Mouse (Mus musculus): ENCODE data around the gene Grtp1.

Grtp1 gene

DNA sequence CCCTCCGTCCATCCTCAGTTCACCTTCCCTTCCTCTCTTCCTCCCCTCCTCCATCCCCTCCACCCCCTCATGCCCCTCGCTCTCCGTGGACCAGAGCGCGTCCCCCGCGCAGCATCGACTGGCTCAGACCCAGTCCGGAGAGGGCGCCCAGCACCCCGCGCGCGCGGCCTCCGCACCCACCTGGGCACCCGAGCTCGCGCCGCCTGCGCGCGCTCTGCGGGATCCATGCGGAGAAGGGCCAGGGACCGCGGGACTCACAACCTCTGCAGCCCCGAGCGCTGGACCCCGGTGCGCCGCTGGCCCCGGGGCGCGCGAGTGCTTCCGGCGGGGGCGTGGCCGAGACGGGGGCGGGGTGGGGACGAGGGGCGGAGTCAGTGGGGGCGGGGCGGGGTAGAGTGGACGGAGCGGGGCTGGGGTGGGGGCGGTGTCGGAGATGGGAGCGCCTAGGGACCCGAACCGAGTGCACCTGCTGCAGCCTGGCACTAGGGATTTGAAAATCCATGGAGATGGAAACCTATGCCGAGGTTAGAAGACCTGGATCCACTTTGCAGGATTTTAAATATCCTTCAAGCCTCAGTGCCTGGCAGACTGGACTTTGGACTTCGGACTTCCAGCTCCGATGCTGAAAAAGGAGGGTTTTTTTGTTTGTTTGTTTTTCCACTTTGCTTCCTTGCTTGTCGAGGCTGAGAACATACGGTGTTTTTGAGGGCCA is at the start of gene Grtp1:
Gene Grtp1 (minus strand): TSS at position 320 of the 712 bp plus-strand sequence.
- no peak for ATAC-seq (ENCODE audit: insufficient number of reproducible peaks, low FRiP score, low TSS enrichment)

DNA sequence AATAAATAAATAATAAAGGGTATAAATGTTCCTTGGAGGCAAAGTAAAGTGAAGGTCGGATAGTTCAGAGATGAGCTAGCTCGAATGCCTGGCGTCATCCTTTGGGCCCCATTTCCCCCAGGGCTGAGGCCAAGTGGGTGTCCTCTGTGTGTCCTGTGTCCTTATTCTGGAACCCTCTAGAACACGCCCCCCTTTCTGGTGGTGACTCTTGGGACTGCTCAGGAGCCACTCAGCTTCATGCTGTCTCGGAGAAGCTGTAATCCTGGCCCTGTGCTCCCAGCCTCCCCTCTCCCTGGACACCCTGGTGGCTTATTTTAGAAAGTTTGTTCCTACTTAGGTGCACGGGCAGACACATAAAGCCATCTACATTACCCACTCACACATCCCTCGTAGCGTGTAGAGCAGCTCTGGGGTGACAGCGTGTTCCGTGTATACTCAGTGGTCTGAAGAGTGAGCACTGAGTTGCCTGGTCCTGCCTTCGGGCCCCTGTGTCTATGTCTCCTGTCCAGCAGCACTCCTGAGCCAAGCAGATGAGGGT is 44.0 kb upstream of the Grtp1 start:
- ATAC-seq (ENCODE audit: insufficient number of reproducible peaks, low FRiP score, low TSS enrichment), result no peak

DNA sequence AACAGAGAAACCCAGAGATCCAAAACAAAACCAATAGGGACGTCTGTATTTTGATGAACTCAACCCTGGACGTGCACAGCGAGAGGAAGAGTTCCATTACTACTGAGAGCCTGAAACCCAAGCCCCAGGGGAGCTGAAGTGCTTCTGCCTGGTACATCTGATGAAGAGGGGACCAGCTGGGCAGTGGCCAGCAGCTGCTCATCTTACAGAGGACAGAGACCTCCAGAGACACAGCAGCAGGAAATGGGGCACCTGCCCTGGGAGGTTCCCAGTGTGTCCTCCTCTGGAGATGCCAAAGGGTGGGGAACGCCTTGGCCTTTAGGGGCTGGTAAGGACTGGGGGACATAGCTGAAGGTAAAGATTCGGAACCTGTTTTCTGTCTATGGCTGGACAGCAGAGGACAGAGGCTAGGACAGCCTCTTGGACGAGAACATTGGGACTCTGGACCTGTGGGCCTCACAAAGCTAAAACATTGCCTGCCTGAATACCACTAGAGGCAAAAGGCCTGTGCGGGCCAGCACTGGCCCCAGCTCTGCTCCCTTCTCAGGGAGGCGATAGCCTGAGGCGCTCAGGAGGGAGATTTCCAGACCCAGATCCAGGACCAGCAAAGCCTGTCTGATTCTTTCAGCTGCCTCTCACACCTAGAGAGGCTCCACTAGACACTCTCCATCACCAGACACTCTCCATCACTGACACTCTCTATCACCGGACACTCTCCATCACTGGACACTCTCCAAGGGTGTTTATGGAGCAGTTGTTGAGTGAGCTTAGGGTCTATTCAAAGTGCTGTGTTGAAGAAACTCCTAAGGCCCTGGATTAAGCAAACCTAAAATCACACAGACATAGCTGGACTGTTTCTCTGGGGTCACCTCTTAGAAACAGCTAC is 42.8 kb upstream of the Grtp1 start:
- ATAC-seq (ENCODE audit: insufficient number of reproducible peaks, low FRiP score, low TSS enrichment), result no peak

DNA sequence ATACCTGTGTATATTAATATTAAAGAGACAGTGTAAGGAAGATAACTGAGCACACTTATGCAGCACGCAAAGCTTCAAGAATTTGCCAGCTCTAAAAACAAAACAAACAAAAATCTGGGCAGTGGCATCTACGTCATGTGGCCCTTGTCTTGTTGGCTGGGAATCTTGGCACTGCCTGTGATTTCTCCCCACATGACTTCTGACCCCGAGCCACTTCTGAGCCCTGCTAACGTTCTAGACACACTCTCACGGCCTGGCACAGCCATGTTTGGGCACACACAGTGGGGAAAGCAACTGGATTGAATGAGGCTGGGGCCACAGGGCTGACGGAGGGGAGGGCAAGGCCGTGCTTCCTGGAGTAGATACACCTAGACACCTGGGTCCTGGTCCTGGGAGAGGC is 40.3 kb upstream of the Grtp1 start:
- no peak for ATAC-seq (ENCODE audit: insufficient number of reproducible peaks, low FRiP score, low TSS enrichment)

DNA sequence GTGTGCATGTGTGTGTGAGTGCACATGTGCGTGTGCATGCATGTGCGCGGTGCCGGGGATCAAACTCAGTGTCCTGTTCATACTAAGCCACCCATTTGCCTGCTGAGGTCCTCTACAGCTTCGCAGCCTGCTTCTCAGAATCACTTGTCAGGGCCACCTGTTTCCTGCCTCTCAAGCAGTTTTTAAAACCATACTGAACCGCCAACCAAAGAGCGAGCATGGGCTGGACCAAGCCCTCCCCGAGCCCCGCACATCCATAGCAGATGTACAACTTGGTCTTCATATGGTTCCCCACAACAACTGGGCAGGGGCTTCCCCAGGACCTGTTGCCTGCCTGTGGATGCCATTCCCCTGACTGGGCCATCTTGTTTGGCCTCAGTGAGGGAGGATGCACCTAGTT is 39.6 kb upstream of the Grtp1 start:
- no peak for ATAC-seq (ENCODE audit: insufficient number of reproducible peaks, low FRiP score, low TSS enrichment)

DNA sequence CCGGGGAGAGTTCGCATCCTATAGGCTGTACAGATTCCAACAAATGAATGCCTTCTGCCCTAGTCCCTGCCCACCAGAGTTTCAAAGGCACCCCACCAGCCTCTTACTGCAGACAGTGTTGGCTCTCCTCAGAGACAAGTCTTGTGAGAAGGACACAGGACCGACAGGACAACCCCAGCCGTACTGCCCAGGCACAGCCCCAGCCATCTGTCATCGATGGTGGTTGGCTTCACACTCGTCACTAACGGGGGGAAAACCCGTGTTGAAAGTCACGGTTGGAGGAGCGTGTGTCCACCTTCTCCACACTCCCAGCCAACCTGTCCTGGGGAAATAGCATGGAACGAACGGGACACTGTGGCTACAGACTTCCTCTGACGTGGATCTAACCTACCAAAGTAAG is 34.4 kb upstream of the Grtp1 start:
- no peak for ATAC-seq (ENCODE audit: insufficient number of reproducible peaks, low FRiP score, low TSS enrichment)

DNA sequence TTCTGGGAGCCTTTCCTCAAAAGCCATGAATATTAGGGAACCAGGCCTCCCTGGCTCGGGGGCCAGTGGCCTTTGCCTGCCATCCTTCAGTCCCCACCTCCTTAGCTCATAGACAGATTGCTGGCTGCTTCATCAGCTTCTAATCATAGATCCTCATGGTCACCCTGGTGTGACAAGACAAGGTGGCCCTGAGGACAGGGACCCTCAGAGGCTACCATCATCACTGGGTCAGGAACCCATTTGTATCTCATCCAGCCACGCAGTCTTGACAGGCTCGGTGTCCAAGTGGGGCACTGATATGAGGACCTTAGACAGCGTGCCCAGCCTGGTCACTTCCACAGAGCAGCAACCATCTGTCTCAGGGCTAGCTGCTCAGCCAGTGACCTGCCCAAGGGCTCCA is 30.1 kb upstream of the Grtp1 start:
- no peak for ATAC-seq (ENCODE audit: insufficient number of reproducible peaks, low FRiP score, low TSS enrichment)

DNA sequence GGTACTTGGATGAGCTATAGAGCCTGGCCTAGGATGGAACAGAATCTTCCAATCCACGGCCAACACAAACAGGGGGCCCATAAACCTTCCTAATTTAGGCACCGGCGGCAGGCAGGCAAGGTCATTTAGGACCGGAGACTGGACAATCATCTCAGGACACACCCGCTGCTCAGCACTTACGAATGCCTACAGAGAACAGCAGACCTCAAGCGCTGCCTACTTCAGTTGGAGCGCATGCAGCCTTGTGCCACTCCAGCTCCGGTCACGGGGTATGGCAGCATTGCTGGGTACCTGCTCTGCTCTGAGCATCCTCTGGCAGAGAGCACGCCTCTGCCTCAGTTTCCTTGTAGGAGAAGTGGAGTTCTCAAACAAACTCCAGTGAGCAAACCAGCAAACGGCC is 29.4 kb upstream of the Grtp1 start:
- no peak for ATAC-seq (ENCODE audit: insufficient number of reproducible peaks, low FRiP score, low TSS enrichment)

DNA sequence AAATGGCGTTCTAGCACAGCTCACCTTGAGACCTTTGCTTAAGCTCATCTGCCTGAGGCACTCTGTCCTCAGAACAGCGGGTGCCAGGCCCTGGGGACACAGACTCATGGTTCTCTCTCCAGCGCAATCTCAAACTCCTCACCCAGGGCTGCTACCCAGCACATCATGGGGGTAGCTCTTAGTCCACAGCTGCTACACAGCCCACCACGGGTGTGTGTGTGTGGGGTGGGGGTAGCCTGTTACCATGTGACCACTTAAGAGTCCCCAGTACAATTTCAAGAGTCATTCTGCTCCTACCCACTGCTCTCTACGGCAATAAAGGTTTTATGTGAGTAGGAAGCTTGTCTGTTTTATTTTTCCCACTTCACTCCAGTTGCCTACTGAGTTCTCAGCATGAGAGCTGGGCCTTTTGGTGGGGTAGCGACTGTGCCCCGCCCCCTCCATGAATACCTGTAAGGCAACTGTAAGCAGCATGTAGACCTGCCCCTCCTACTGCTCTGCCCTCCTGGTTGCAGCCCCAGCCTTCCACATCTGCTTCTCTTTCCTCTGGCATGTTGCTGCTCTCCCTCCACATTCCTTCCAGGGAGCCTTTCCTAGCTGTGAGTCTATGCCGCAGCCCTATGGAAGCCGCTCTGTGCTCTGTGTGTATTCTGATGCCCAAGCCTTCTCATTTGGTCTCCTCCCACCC is 28.6 kb upstream of the Grtp1 start:
- ATAC-seq (ENCODE audit: insufficient number of reproducible peaks, low FRiP score, low TSS enrichment), result no peak

DNA sequence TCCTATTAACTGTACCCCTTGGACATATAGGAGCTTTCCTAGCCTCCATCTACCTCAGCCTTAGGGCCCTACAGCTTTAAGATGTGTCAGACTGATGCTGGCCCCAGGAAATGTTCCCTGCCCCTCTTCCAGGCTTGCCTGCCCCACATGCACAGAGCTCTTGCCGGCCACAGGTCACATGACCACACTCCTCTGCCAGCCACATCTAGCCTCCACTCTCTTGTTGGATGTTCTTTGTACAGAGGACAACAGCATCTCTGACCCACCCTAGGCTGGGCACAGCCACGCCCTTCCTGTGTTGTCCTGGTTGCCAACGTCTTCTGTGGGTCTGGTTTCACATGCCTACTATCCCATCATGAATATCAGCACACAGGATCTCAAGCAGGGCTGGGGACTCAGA is 26.8 kb upstream of the Grtp1 start:
- no peak for ATAC-seq (ENCODE audit: insufficient number of reproducible peaks, low FRiP score, low TSS enrichment)

DNA sequence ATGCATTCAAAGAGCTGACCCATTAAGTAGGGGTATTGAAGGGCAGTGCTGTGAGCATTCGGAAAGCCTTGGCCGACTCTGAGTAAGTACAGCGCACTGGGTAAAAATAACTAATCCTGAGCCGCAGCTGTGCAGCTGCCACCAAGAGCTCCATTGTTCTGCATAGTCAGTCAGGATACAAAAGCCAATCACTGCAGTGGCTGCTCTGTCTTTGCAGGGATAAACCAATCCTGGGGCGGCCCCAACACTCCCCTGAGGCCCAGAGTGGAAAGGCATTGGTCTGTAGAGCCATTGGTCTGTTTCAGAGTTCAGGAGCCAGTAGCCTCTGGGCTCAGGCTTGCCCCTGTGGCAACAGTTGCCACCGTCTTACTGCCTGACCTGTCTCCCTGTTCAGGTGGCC is 25.9 kb upstream of the Grtp1 start:
- no peak for ATAC-seq (ENCODE audit: insufficient number of reproducible peaks, low FRiP score, low TSS enrichment)

DNA sequence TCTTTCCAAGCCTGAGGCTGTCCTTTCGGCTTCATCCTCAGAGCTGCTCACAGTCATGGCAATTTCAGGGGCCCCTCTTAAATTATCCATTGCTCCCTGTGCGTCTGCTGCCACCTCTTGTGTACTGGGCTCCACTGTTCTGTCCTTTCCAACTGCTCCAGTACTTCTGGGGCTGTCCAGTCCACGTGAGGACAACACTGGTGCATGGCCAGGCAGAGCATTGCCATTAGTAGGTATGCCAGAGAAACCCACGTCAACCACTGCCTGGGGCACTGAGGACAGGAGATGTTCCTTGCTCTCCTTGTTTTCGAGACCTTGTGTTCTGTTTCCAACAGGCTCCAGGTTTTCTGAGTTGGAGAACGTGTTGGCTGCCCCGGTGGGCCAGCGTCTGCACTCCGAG is 24.0 kb upstream of the Grtp1 start:
- ATAC-seq (ENCODE audit: insufficient number of reproducible peaks, low FRiP score, low TSS enrichment), result no peak

DNA sequence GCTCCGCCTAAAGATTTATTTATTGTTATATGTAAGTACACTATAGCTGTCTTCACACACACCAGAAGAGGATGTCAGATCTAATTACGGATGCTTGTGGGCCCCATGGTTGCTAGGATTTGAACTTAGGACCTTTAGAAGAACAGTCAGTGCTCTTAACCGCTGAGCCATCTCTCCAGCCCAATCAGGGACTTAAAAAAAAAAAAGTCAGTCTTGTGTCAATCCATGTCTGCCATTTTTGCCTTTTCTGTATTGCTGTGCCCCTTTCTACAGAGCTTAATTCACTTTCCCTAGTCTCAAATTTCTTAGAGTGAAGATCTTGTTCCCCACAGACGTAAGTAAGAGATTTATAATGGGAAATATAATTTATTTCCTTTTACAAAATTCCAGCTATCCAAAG is 18.0 kb upstream of the Grtp1 start:
- ATAC-seq (ENCODE audit: insufficient number of reproducible peaks, low FRiP score, low TSS enrichment), result no peak

DNA sequence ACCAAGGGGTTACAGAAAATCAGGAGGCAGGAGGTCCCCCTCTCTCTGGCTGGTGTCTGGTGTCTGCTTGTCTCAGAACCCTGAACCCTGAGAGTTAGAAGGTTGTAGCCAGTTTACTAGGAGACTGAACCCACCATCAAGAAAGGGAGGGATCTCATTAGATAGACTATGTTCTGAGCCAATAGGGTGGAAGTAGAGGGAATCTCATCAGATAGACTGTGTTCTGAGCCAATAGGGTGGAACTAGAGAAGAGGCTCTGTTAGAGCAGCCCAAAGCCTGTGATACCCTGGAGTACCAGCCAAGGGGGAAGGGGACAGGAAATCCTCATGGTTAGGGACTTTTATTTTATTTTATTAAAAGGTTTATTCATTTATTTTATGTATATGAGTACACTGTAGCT is 17.6 kb upstream of the Grtp1 start:
- no peak for ATAC-seq (ENCODE audit: insufficient number of reproducible peaks, low FRiP score, low TSS enrichment)

DNA sequence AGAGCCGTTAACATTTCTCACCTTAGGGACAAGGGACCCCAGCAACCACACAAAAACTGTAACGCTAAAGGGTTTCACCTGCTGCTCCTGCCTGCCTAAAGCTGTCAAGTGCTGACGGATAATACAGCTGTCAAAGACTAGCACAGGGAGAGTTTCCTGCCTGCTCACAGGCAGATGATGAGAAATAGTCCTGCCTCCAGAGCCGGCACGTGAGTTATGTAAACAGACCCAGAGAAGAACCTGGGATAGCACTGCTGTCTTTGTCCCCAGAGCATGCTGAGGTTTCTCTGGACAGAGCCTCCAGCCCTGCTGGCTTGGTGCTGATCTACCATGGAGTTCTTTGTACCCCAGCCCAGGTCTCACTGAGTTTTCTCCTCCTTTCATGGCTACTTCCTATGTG is 16.7 kb upstream of the Grtp1 start:
- ATAC-seq (ENCODE audit: insufficient number of reproducible peaks, low FRiP score, low TSS enrichment), result no peak

DNA sequence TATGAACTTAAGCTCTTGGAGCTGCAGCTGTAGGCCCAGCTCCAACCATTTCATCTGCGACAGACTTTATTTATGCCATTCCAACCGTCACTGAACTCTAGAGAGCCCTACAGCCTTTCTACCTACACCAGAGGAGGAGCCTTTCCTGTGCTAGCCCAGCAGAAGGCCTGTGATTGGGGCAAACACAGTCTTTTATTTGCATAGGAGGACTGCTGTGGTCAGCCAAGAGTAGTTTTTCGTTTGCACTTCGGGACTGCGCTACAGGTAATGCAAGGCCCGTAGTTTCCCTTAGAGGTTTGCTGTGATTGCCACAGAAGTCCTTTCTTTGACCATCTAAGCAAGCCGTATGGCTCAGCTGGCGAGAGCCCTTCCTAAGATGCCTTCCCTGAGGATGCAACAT is 16.0 kb upstream of the Grtp1 start:
- no peak for ATAC-seq (ENCODE audit: insufficient number of reproducible peaks, low FRiP score, low TSS enrichment)

DNA sequence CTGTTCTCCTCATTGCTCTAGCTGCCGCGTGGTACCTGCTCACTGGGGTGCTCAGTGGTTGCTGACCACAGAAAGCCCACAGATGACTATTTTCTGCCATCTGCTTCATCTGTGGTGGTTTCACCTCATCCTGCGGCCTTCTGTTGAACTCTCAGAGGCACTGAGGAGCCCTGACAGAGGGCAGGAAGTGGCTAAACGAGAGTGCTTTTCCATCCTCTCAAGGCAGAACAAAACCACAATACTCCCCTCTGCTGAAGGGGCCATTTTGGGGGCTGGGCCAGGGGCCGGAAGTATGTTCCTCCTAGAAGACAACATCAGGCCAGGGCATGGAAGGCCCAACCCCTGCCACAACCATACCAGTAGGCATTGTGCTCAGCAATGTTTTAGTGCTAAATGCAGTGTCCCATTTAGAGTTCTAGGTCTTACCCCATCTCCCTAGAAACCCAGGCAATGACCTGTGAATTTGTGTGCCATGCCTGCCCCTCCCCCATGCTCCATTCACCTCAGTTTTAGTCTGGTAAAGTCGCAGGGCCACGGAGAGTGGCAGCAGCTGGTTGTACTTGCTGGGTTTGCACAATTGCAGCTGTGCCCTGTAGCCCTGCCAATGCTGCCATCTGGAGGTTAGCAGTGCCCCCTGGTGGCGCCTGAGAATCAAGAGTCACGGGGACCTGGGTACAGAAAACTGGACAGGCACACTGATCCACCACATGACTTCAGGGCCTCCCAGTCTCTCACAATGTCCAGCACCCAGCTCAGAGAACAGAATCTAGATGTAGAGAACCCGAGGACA is 13.3 kb upstream of the Grtp1 start:
- 0 out of 2 replicates have a peak, but pooled peaks have one; percentile 36 for ATAC-seq (ENCODE audit: insufficient number of reproducible peaks, low FRiP score, low TSS enrichment)

DNA sequence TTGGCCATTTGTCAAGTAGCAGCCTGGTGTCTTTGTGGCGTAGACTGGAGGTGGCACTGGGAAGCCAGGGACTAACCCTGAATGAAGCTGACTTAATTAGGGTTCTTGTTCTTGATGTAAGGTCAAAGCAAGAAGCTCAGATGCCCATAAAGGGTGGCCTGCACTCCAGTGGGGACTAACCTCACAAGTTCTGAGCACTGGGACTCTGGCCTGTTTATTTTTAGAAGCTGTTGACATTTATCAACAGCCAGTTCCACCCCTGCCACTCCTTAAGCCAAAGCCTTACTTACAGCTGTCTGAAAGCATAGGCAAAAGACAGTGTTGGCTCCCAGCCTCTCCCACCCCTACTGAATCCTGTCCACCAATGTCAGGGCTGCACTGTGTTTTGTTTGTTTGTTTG is 9.3 kb upstream of the Grtp1 start:
- no peak for ATAC-seq (ENCODE audit: insufficient number of reproducible peaks, low FRiP score, low TSS enrichment)

DNA sequence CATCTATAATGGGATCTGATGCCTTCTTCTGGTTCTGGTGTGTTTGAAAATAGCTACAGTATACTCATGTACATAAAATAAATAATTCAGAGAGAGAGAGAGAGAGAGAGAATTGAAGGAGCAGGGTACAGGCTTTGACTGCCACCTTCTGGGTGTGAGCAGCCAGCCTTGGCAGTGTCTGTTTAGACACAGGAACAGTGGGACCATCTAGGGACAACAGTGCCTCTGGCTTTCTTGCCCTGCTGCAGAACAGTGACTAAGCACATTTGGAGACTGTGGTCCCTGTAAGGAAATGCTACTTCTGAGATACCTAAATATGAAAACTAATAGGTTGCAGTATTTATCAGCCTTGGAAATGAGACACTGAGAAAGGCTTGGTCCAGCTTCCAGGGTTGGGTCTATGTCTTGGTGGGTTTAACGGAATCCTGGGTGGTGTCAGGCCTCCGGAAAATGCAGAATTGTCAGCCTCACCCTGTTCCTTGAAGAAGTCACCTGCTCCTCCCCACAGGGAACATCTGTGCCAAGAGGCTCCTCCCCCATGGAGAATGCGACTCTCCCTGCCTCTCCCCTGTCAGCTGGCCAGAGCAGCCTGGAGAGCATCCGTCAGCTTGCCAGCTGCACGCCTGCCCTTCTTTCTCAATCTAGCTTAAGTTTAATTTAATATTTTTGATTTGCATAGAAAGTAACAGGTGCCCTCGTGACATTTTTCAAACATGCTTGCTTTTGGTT is 8.4 kb upstream of the Grtp1 start:
- no peak for ATAC-seq (ENCODE audit: insufficient number of reproducible peaks, low FRiP score, low TSS enrichment)

DNA sequence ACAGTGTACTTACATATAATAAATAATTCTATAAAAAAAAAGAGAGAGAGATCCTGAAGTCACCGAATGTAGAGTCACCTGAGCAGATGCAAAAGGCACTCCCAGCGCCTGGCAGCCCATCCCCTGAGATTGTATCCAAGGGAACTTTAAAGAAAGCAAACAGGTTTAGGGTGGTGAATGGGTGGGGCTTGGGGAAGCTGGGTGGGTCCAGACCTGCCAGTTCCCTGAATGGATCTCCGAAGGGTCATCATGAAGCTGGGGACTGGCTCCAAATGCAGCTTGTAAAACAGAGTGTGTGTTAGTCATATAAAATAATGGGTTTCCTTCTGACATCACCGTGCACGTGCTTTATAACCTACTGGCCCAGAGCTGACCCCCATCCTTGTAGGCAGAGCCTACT is 5.9 kb upstream of the Grtp1 start:
- no peak for ATAC-seq (ENCODE audit: insufficient number of reproducible peaks, low FRiP score, low TSS enrichment)
